Mouse (Mus musculus) thymus, postnatal 10 days (tissue): ENCODE results near the gene Oxa1l.
A peak's percentile ranks its signal among the peaks of the same experiment; 100 is the strongest.

Source experiments
- DNase-seq, 2 experiments: peaks; one replicate each; pipeline ENCODE4 v3.0.0; 2021; ENCODE audit warnings: low spot score in 2 of 2

Oxa1l gene

GRCm38 (mm10) chr14:54371460-54371859 is 10.8 kb downstream of the Oxa1l start:
- no peak for DNase-seq

GRCm38 (mm10) chr14:54372923-54373322 is 12.3 kb downstream of the Oxa1l start:
- no peak for DNase-seq

DNA sequence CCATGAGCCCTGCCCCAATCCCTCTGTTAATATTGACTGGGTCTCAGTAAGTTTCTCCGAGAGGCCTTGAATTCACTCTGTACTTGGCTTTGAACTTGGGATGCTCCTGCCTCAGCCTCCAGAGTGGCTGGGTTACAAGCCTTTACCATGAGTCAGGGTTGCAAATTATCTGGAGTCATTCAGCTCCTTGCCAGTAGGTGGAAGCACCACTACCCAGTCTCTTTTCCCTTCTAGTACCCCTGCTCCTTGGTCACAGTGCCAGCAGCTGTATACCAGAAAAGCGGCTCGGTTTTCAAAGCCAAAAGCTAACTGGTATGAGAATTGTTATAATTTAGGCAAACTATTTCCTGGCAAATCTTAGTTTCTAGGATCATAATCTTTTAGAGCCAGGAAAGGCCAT is 15.3 kb downstream of the Oxa1l start:
- peak; percentile 9 to 44 for DNase-seq

DNA sequence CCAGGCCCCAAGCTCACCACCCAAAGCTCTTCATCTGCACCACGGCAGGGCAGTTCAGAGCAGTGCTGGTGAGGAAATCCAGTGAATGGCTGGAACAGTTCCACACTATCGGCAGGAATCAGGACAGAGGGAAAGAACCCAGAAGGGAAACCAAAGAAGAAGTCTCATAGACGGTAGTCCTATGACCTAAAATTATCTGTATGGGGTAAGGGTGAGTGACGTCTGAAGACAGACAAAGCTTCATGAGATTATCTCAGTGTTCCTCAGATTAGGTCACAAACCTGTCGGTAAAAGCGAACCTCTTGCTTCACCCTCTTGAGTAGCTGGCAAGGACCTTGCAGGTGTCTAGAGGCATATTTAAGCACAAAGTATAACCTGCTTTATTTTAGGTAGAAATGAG is 16.5 kb downstream of the Oxa1l start:
- no peak for DNase-seq

DNA sequence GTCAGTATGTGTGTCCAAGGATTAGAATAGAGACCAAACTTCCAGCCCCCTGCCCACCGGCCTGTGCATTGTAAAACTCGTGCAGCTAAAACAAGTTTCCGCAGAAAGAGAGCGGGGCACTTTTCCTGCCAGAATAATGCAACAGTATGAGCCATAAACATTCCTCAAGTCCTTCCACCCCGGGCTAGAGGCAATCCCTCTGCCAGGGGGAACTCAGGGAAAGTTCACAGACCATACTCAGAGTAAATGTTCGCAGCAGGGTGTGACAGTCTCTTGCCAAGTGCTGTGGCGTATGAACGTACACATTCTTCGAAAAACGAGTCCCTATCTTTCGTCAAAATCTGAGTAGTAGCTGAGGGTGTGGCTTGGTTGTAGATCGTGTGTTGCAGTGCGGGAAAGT is 18.9 kb downstream of the Oxa1l start:
- no peak for DNase-seq

DNA sequence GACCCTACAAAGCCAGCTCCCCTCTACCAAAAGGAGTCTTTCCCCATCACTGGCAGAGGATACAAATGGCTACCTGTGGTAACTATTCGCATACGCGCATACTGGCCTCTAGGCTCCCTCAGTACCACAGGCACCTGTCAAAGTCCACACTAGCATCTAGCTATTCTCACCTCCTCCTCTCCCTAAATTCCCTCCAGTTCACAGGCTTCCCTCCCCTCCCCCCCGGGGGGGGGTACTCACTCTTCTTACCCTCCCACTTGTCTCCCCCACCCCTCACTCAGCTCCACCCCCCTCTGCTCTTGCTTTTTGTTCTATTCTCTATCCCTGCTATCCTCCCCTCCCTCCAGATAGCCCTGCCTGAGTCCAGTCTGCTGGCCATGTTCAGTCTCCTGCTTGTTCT is 20.0 kb downstream of the Oxa1l start:
- no peak for DNase-seq

GRCm38 (mm10) chr14:54381816-54382215 is 21.2 kb downstream of the Oxa1l start:
- no peak for DNase-seq

- DNase-seq, result no peak
Observed at GRCm38 (mm10) chr14:54382641-54383040, 22.0 kb downstream of the Oxa1l start.

- no peak for DNase-seq
Observed at GRCm38 (mm10) chr14:54383355-54383771, 22.7 kb downstream of the Oxa1l start.

GRCm38 (mm10) chr14:54384396-54384795 is 23.8 kb downstream of the Oxa1l start:
- no peak for DNase-seq

DNA sequence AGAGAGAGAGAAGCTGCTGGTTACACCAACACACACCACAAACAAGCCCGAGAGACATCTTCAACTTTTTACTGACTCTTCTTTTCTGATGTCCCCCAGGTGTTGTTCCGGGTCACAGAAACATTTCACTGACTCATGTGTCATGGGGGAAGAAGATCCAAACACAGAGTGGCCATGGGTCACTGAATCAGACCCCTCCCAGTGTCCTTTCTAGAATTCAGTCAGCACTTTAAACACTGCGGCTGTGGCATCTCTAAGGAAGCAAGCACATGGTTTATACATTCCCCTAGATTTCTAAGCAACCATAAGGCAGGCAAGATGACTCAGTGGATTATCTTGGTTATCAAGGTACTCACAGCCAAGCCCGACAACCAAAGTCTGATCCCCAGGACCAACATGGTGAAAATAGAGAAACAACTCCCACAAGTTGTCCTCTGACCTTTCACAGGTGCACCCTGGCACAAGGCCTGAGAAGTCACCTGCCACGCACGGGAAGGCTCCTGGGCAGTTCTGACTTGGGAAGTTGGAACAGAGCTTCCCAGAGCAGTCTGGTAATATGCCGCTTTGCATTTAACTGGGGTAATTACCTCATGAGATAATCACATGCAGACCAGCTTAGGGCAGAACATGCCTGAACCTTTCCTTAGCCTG is 25.5 kb downstream of the Oxa1l start:
- DNase-seq, result no peak

DNA sequence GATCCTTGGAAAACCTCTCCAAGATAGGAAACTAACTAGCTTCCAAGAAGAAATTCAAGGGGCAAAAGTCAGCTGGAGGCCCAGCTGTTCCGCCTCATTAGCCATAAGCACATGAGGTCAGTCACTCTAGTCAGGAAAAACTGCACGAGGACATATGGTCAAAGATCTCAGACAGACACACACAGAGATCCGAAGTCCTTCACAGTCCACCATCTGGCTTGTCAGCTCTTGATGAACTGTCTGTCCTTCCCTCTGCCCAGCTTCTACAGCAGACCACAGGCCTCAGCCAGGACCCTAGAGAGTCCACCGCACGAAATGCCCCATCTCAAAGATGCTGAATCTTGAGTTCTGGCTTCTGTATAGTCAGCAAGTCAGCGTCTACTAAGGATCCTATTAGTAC is 26.9 kb downstream of the Oxa1l start:
- no peak for DNase-seq

GRCm38 (mm10) chr14:54390843-54391242 is 30.2 kb downstream of the Oxa1l start:
- no peak for DNase-seq

DNA sequence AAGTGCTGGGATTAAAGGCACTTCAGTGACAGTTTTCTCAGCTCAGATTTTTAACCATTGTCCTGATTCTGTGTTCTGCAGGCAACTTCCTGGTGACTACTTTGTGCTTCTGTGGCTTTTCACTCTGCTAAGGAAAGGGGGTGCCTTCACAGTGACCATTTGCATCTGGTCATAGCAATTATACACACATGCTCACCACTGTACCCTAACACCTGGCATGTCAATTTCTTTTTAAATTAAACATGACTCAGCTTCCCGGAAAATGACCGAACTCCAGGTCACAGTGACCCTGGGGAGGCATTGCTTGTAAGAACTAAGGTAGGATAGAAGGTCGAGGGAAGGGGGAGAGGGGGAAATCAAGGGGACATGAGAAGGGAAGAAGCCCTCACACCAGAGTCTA is 33.2 kb downstream of the Oxa1l start:
- DNase-seq, result no peak

GRCm38 (mm10) chr14:54394309-54394708 is 33.7 kb downstream of the Oxa1l start:
- no peak for DNase-seq

DNA sequence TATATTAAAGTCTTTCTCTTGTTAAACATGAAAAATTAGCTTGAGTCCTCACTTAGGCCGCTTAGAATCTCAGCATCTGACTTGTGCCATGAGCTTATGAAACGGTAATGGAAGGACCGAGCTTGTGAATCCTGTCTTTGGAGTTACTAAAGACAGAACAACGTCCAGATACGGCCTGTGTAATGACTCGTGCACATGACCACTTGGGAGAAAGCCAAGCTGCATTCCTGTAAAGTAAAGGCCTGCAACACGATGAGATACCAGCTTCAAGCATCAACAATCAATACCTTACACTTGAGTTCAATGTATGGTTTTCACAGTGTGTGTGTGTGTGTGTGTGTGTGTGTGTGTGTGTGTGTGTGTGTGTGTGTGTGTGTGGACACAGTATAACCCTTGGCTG is 36.1 kb downstream of the Oxa1l start:
- DNase-seq, result no peak

DNA sequence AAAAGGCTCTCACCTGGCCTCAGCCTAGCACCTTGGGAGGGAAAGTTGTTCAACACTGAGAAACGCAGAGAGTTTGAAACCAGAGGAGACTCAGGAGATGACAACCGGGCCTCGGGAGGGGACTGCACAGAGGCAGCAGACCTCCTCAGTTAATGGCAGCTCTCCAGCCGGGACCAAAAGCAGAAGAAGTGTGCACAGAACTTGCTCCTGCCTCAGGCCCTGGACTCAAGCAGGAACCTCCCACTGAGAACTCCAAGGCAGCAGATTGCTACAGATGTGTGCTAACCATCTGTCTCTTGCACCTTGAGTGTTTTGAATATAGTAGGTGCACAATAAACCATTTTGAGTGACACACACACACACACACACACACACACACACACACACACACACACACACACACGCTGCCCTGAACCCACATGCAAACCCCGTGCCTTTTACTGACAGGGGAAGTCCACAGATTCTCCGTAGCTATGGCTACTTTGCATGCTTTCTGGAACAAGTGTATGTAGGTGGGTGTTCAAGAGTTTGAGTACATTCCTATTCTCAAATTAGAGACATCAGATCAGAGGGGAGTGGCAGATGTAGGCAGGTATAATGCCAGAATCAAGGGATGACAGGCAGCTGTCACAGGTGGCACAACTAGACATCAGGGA is 37.4 kb downstream of the Oxa1l start:
- DNase-seq, result no peak

DNA sequence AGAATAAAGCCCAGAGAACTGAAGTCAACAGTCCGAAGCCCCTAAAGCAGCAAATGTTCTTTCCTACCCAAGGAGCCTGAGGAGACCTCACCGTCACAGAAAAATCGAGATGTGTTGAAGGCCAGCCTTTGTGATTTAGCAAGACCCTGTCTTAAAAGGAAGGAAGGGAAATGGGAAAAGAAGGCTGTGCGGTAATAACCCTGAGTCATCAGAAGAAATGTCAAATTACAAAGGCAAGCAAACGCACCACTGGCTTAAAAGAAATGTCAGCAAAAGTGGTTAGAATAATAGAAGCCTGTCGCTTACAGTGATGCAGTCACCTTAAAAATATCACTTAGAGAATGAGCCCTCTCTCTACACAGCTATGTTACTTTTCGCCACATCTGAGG is 37.9 kb downstream of the Oxa1l start:
- no peak for DNase-seq

DNA sequence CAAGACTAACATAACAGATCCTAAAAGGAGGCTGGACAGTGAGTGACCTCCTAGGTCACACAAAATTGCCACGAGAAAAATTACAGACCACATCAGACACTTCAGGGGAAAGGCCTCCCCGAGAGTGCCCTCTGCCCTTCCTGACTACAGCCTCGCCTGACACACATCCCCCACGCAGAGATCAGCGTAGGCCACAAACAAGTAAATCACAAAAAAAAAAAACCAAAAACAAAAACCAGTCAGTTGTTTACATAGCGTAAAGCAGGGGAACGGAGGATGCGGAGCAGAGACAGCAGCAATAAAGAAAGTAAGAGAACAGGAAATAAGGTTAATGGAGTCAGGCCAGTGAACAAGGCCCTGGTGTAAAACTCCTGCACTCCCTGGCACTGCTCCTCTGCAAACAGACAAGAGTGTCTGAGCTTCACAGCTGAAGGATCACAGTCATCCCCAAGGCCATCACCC is 38.3 kb downstream of the Oxa1l start:
- DNase-seq, result no peak

- DNase-seq, result no peak
Observed at GRCm38 (mm10) chr14:54401723-54402122, 41.1 kb downstream of the Oxa1l start.

GRCm38 (mm10) chr14:54408336-54409056 is 47.9 kb downstream of the Oxa1l start:
- no peak for DNase-seq

GRCm38 (mm10) chr14:54409057-54409645 is 48.5 kb downstream of the Oxa1l start:
- DNase-seq, result no peak
